Mouse (Mus musculus) limb, embryonic 14.5 days (tissue): ENCODE measurements around the gene Gltp. TPM values are rescaled to one million over a fixed set of nuclear protein-coding genes. Genes with fewer than 3 reads are reported as not detected.

Experiments
- ATAC-seq: fragments of 200-750 bp; cut with Nextera tagmentation; 2 replicates; pipeline ENCODE4 v1.8.0; 2017; ENCODE audit warnings: low read depth, moderate number of reproducible peaks, moderate TSS enrichment; ENCODE audit not compliant: low FRiP score
- DNase-seq: peaks from one replicate; pipeline ENCODE4 v3.0.0-alpha.2; 2015; ENCODE audit warnings: low spot score
- H3K27ac ChIP-seq: fragments of 300-500 bp; sonication (generic); replicated peaks from 2 replicates; pipeline ENCODE4 v1.5.1; 2014; ENCODE audit warnings: low read depth, mild to moderate bottlenecking, low read length, moderate library complexity, mixed read lengths
- H3K27me3 ChIP-seq: fragments of 300-500 bp; sonication (generic); 2 replicates; pipeline ENCODE4 v1.6.1; 2014; ENCODE audit warnings: low read length, mixed read lengths; ENCODE audit not compliant: control insufficient read depth, insufficient read depth
- H3K36me3 ChIP-seq: fragments of 300-500 bp; sonication (generic); 2 replicates; pipeline ENCODE4 v1.6.1; 2014; ENCODE audit warnings: mild to moderate bottlenecking, low read length, moderate library complexity, mixed read lengths; ENCODE audit not compliant: control insufficient read depth, insufficient read depth
- H3K4me1 ChIP-seq: fragments of 300-500 bp; sonication (generic); 2 replicates; pipeline ENCODE4 v1.6.1; 2014; ENCODE audit warnings: antibody characterized with exemption, low read length, mixed read lengths; ENCODE audit not compliant: control insufficient read depth, insufficient read depth
- H3K4me2 ChIP-seq: fragments of 300-500 bp; sonication (generic); replicated peaks from 2 replicates; pipeline ENCODE4 v1.6.1; 2014; ENCODE audit warnings: low read depth, mild to moderate bottlenecking, low read length, moderate library complexity; ENCODE audit not compliant: severe bottlenecking
- H3K4me3 ChIP-seq: fragments of 300-500 bp; sonication (generic); replicated peaks from 2 replicates; pipeline ENCODE4 v1.5.1; 2014; ENCODE audit warnings: low read length
- H3K9ac ChIP-seq: fragments of 300-500 bp; sonication (generic); 2 replicates; pipeline ENCODE4 v1.6.1; 2014; ENCODE audit warnings: mild to moderate bottlenecking, low read depth, low read length, moderate library complexity; ENCODE audit not compliant: severe bottlenecking
- H3K9me3 ChIP-seq: fragments of 300-500 bp; sonication (generic); 2 replicates; pipeline ENCODE4 v1.6.1; 2016; ENCODE audit warnings: low read length; ENCODE audit not compliant: control insufficient read depth
- POLR2A ChIP-seq: fragments of 200-500 bp; IDR thresholded peaks from 2 replicates; pipeline ENCODE4 v1.8.0; 2012; ENCODE audit warnings: inconsistent platforms, mild to moderate bottlenecking, moderate library complexity, borderline replicate concordance; ENCODE audit not compliant: insufficient read depth, insufficient read length; ENCODE audit errors: extremely low read depth
- WGBS: fragments of 180-500 bp; shearing (Covaris S2); extraction: QIAGEN DNeasy Blood & Tissue Kit; methylation state at CpG from one replicate; pipeline ENCODE4 v1.1.7; 2014; 5-methylcytosine and 5-hydroxymethylcytosine counted together
- polyA plus RNA-seq, 2 experiments: library from polyadenylated mRNA; depleted of rRNA in 1 of 2; stranded (reverse) in 1 of 2; unstranded in 1 of 2; fragments of >200 nt; fragmentation: Nextera tagmentation in 1 of 2; extraction: Ambion mirVana in 1 of 2; gene quantifications; 2 replicates each; pipeline versions ENCODE4 v1.2.1 to v1.2.3; 2012 to 2014

The Gltp gene
- polyA plus RNA-seq, 2 experiments, result 132 to 289 TPM

DNA sequence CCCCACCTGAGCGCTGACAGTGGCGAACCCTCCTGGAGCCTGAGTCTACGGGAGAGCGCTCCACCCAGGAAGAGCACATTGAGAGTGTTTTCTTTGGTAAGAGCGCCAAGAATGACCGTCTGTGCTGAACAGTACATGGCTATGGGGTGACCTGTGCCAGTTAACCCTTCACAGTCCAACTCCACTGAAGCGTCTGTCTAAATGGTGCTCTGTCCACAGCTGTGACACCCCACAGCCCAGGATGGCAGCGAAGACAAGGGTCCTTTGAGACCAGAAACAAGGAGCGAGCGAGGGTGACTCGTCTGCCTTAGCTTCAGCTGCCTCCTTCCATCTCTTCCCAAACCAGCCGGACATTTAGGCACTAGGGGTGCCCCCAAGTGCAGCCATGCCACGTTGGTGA lies 2.1 kb downstream of the Gltp start:
- Histone ChIP-seq H3K4me2 (no peak overlapping the region), H3K36me3 (no peaks in the 10 kb centered on the region), H3K4me3 (no peak overlapping the region), H3K9ac (no peak overlapping the region), H3K9me3 (no peaks in the 10 kb centered on the region), H3K4me1 (peaks cover 5% of the 10 kb centered on the region; the same call in 1 of the 2 replicates), H3K27me3 (no peaks in the 10 kb centered on the region), H3K27ac (no peak overlapping the region)
- TF ChIP-seq POLR2A, result no peak
- no peak for DNase-seq
- 90% methylated on average over 13 of the region's 13 CpGs for WGBS
- ATAC-seq, result no peak

DNA sequence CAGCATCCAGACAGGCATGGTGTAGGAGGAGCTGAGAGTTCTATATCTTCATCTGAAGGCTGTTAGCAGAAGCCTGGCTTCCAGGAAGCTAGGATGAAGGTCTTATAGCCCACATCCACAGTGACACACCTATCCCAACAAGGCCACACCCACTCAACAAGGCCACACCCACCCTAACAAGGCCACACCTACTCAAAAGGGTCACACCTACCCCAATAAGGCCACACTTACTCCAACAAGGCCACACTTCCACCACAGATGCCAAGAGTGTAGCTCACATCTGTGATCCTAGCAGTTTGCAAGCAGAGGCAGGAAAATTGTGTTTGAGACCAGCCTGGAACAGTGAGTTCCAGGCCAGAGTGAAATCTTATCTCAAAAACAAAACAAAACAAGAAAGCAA lies 2.9 kb downstream of the Gltp start:
- no peak overlapping the region for H3K4me3 ChIP-seq
- H3K4me1 ChIP-seq, result peaks cover 5% of the 10 kb centered on the region; the same call in 1 of the 2 replicates
- H3K27ac ChIP-seq, result no peak overlapping the region
- no peaks in the 10 kb centered on the region for H3K9me3 ChIP-seq
- TF ChIP-seq POLR2A, result no peak
- no peak overlapping the region for H3K9ac ChIP-seq
- H3K36me3 ChIP-seq, result no peaks in the 10 kb centered on the region
- H3K27me3 ChIP-seq, result no peaks in the 10 kb centered on the region
- H3K4me2 ChIP-seq, result no peak overlapping the region
- DNase-seq (no peak), ATAC-seq (no peak)

- no peak for TF ChIP-seq POLR2A
- Histone ChIP-seq H3K9me3 (no peaks in the 10 kb centered on the region), H3K4me1 (peaks cover 5% of the 10 kb centered on the region; the same call in 1 of the 2 replicates), H3K9ac (no peak overlapping the region), H3K4me2 (no peak overlapping the region), H3K27me3 (no peaks in the 10 kb centered on the region), H3K27ac (no peak overlapping the region), H3K4me3 (no peak overlapping the region), H3K36me3 (no peaks in the 10 kb centered on the region)
- no peak for ATAC-seq
- 64% methylated on average over 7 of the region's 7 CpGs for WGBS
- no peak for DNase-seq
These were observed 4.0 kb downstream of the Gltp start for GRCm38 (mm10) chr5:114686726-114687210.

- Histone ChIP-seq H3K4me2 (no peak overlapping the region), H3K4me1 (peaks cover 5% of the 10 kb centered on the region; the same call in 1 of the 2 replicates), H3K36me3 (no peaks in the 10 kb centered on the region), H3K9ac (no peak overlapping the region), H3K27ac (no peak overlapping the region), H3K27me3 (no peaks in the 10 kb centered on the region), H3K4me3 (no peak overlapping the region), H3K9me3 (no peaks in the 10 kb centered on the region)
- 88% methylated on average over 5 of the region's 5 CpGs for WGBS
- TF ChIP-seq POLR2A, result no peak
- DNase-seq (no peak), ATAC-seq (no peak)
These were observed 4.8 kb downstream of the Gltp start for GRCm38 (mm10) chr5:114685986-114686385.

DNA sequence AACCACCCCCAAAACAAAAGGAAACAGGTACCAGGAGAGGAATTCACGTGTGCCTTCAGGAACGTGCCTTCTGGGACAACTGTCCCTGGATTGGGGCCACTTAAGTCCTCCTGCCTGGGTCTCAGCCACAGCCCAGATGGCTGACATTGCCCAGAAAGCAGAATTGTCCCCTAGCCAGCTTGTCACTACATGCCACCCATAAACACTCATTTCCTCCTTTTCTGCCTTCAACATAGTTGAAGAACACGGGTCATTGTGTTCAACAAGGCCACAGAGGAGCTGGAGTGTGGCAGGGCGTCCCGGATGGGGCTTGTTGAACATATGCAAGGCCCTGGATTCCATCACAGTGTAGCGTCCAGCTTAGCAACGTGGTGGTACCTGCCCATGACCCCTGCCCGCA lies 9.1 kb downstream of the Gltp start:
- Histone ChIP-seq H3K9ac (no peak overlapping the region), H3K4me1 (no peaks in the 10 kb centered on the region), H3K27ac (no peak overlapping the region), H3K9me3 (no peaks in the 10 kb centered on the region), H3K36me3 (peaks cover 7% of the 10 kb centered on the region), H3K4me3 (no peak overlapping the region), H3K4me2 (no peak overlapping the region), H3K27me3 (no peaks in the 10 kb centered on the region)
- no peak for ATAC-seq
- WGBS, result 65% methylated on average over 8 of the region's 8 CpGs
- DNase-seq, result no peak
- TF ChIP-seq POLR2A, result no peak
